Mouse (Mus musculus) midbrain, embryonic 11.5 days (tissue): ENCODE data around the gene Itgb8. TPM values are rescaled to one million over a fixed set of nuclear protein-coding genes. Genes with fewer than 3 reads are reported as not detected.

Source experiments
- ATAC-seq: fragments of 200-750 bp; cut with Nextera tagmentation; 2 replicates; pipeline ENCODE4 v1.8.0; 2017; ENCODE audit warnings: moderate TSS enrichment, moderate library complexity; ENCODE audit not compliant: low FRiP score
- DNase-seq: peaks from one replicate; pipeline ENCODE4 v3.0.0; 2015; ENCODE audit warnings: low spot score; ENCODE audit errors: missing footprints
- H3K27ac ChIP-seq: fragments of 300-500 bp; sonication (generic); 2 replicates; pipeline ENCODE4 v1.5.1; 2014; ENCODE audit warnings: low read depth, low read length
- H3K27me3 ChIP-seq: fragments of 300-500 bp; sonication (generic); 2 replicates; pipeline ENCODE4 v1.6.1; 2014; ENCODE audit warnings: mild to moderate bottlenecking, low read length, moderate library complexity, mixed read lengths; ENCODE audit not compliant: control insufficient read depth, insufficient read depth
- H3K36me3 ChIP-seq: fragments of 300-500 bp; sonication (generic); 2 replicates; pipeline ENCODE4 v1.6.1; 2014; ENCODE audit warnings: mild to moderate bottlenecking, low read length, moderate library complexity, mixed read lengths; ENCODE audit not compliant: control insufficient read depth, insufficient read depth
- H3K4me1 ChIP-seq: fragments of 300-500 bp; sonication (generic); 2 replicates; pipeline ENCODE4 v1.6.1; 2014; ENCODE audit warnings: low read length; ENCODE audit not compliant: control insufficient read depth, insufficient read depth
- H3K4me2 ChIP-seq: fragments of 300-500 bp; sonication (generic); 2 replicates; pipeline ENCODE4 v1.6.1; 2014; ENCODE audit warnings: mild to moderate bottlenecking, moderate library complexity
- H3K4me3 ChIP-seq: fragments of 300-500 bp; sonication (generic); 2 replicates; pipeline ENCODE4 v1.5.1; 2014; ENCODE audit warnings: low read depth, low read length
- H3K9ac ChIP-seq: fragments of 300-500 bp; sonication (generic); 2 replicates; pipeline ENCODE4 v1.6.1; 2014; ENCODE audit warnings: low read length
- H3K9me3 ChIP-seq: fragments of 300-500 bp; sonication (generic); 2 replicates; pipeline ENCODE4 v1.6.1; 2016; ENCODE audit warnings: low read length; ENCODE audit not compliant: control insufficient read depth
- WGBS: fragments of 180-500 bp; shearing (Covaris S2); extraction: QIAGEN DNeasy Blood & Tissue Kit; methylation state at CpG from one replicate; pipeline ENCODE4 v1.1.7; 2014; 5-methylcytosine and 5-hydroxymethylcytosine counted together
- polyA plus RNA-seq: library from polyadenylated mRNA; unstranded; fragments of >200 nt; fragmentation: Nextera tagmentation; extraction: Ambion mirVana; gene quantifications from 2 replicates; pipeline ENCODE4 v1.2.1, GENCODE M21; 2014

Gene Itgb8
- polyA plus RNA-seq, 1 experiment from 2014 or later = 47.5 TPM

DNA sequence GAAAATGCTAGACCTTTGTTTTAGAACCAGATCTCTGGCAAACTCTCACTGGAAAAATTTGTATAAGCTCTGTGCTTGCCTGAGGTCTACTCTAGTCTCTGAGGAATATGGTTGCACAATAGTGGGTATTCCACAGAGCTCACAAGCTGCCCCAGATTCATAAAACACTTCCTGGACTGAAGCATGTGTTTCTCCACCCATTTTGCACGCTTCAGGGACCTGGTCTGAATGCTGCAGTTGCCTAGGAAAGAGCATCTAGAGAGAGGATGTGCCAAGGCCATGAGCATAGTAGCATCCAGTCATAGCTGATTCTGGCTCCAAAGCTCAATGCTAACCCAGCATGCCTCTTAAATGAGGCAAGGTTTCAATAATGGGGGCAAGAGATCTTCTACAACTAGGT, 74.4 kb downstream of the Itgb8 start:
- WGBS = 64% methylated on average over 1 of the region's 1 CpGs
- DNase-seq (no peak), ATAC-seq (no peak)
- H3K4me2 ChIP-seq = no peak overlapping the region
- H3K36me3 ChIP-seq = peaks cover 11% of the 10 kb centered on the region; the same call in 1 of the 2 replicates
- no peak overlapping the region for H3K27ac ChIP-seq
- no peaks in the 10 kb centered on the region for H3K27me3 ChIP-seq
- no peaks in the 10 kb centered on the region for H3K9me3 ChIP-seq
- H3K9ac ChIP-seq = no peak overlapping the region
- H3K4me1 ChIP-seq = peaks cover 3% of the 10 kb centered on the region; the same call in 1 of the 2 replicates
- H3K4me3 ChIP-seq = no peak overlapping the region

DNA sequence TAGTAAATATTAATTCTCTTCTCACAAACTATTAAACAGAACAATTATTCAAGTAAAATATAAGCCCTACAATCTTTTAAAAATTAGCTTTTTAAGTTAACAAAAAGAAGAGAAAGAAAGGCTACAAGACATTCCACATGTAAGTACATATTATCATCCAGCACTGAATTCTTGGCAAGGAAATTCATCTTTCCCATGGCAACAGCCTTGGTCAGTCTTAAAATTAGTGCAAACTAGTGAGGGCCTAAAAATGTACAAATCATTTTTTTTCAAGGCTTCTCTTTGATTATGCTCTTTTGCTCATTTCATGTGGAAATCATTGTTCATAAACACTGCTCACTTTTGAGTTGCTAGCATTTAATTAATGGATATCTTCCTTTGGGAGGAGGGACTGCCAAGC, 77.8 kb downstream of the Itgb8 start:
- ATAC-seq = no peak
- H3K36me3 ChIP-seq = peaks cover 5% of the 10 kb centered on the region; the same call in 1 of the 2 replicates

GRCm38 (mm10) chr12:119159254-119159933, 79.2 kb downstream of the Itgb8 start:
- peak; percentile 88 for DNase-seq
- no peak overlapping the region for H3K27ac ChIP-seq
- H3K4me2 ChIP-seq = no peak overlapping the region
- no peak overlapping the region for H3K9ac ChIP-seq
- H3K4me1 ChIP-seq = peaks cover 3% of the 10 kb centered on the region; the same call in 1 of the 2 replicates
- peak; percentile 62 for ATAC-seq
- H3K4me3 ChIP-seq = no peak overlapping the region
- 31% methylated on average over 4 of the region's 4 CpGs for WGBS
- H3K36me3 ChIP-seq = peaks cover 4% of the 10 kb centered on the region; the same call in 1 of the 2 replicates
- H3K27me3 ChIP-seq = no peaks in the 10 kb centered on the region
- H3K9me3 ChIP-seq = no peaks in the 10 kb centered on the region

More for the DNA sequence above, 77.8 kb downstream of the Itgb8 start:
- Histone ChIP-seq H3K9me3 (no peaks in the 10 kb centered on the region), H3K9ac (no peak overlapping the region), H3K4me1 (peaks cover 3% of the 10 kb centered on the region; the same call in 1 of the 2 replicates), H3K27ac (no peak overlapping the region), H3K4me2 (no peak overlapping the region), H3K27me3 (no peaks in the 10 kb centered on the region), H3K4me3 (no peak overlapping the region)
- peak; percentile 82 for DNase-seq

DNA sequence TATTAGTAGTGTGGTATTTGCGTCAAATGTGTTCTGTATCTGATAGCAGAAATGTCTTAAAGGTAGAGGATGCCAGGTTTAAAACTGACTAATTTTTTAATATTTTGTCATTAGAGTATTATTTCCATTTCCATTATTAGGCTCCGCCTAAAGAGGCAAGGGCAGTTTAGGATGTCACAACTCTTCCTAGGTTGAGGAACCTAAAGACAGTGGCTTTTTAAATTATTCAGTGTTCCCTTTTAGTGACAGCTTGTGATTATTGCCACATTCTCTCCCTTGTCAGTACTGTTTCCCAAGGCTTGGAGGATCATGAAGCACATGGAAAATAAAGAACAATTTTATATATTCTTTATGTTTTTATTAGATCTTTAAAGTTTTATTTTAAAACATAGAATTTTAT, 80.9 kb downstream of the Itgb8 start:
- peaks cover 3% of the 10 kb centered on the region; the same call in 1 of the 2 replicates for H3K36me3 ChIP-seq
- no peak for ATAC-seq
- H3K4me3 ChIP-seq = no peak overlapping the region
- H3K4me2 ChIP-seq = no peak overlapping the region
- DNase-seq = peak; percentile 54
- H3K27me3 ChIP-seq = no peaks in the 10 kb centered on the region
- H3K27ac ChIP-seq = no peak overlapping the region
- H3K9ac ChIP-seq = no peak overlapping the region
- WGBS = 86% methylated on average over 2 of the region's 2 CpGs
- H3K4me1 ChIP-seq = peaks cover 3% of the 10 kb centered on the region; the same call in 1 of the 2 replicates
- no peaks in the 10 kb centered on the region for H3K9me3 ChIP-seq

GRCm38 (mm10) chr12:119157068-119157467, 81.5 kb downstream of the Itgb8 start:
- Histone ChIP-seq H3K4me3 (no peak overlapping the region), H3K9ac (no peak overlapping the region), H3K4me2 (no peak overlapping the region), H3K27ac (no peak overlapping the region), H3K9me3 (no peaks in the 10 kb centered on the region), H3K27me3 (no peaks in the 10 kb centered on the region), H3K36me3 (no peaks in the 10 kb centered on the region), H3K4me1 (peaks cover 3% of the 10 kb centered on the region; the same call in 1 of the 2 replicates)
- WGBS = 93% methylated on average over 3 of the region's 3 CpGs
- ATAC-seq (no peak), DNase-seq (no peak)

DNA sequence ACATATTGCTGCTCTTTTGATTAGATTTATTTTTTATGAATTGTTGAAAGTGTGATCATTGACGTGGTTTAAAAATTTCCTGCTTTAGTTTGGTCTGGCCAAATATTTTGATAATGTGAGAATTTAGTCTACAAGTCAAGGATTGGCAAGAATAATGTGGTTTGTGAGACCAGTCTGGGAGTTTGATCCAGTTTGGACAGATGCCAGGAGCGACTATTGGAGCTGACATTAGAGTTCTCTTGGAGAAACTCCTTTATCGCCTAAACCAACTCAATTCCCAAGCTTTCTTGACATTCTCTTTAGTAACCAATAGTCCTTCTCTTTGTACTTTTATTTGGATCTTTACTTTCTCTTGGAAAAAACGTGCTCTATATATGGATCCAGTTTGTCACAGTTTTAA, 83.0 kb downstream of the Itgb8 start:
- no peak overlapping the region for H3K4me3 ChIP-seq
- H3K36me3 ChIP-seq = no peaks in the 10 kb centered on the region
- H3K4me1 ChIP-seq = no peaks in the 10 kb centered on the region
- H3K9ac ChIP-seq = no peak overlapping the region
- DNase-seq (no peak), ATAC-seq (no peak)
- no peaks in the 10 kb centered on the region for H3K27me3 ChIP-seq
- no peak overlapping the region for H3K27ac ChIP-seq
- H3K9me3 ChIP-seq = no peaks in the 10 kb centered on the region
- no peak overlapping the region for H3K4me2 ChIP-seq
- WGBS = 75% methylated on average over 4 of the region's 4 CpGs

- no peak for ATAC-seq
- H3K36me3 ChIP-seq = no peaks in the 10 kb centered on the region
These were observed 87.6 kb downstream of the Itgb8 start for GRCm38 (mm10) chr12:119150956-119151355.

DNA sequence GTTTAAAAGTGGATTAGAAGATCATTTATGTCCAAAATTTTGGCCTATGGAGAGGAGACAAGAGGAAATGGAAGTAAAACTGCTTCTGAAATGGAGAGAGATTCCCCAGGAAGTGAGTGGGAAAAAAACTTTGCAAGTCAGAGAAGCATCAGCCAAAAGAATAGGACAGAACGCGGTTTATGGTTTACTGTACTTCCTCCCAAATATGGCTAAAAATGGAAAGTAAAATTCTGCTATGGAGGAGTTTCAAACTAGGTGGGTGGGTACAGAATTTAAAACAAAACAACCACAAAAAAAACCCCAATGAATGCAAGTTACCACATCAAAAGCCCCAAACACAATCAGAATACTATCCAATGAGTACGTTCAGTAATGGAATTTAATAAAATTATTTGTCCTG, 90.8 kb downstream of the Itgb8 start:
- WGBS = 89% methylated on average over 3 of the region's 3 CpGs
- Histone ChIP-seq H3K9me3 (no peaks in the 10 kb centered on the region), H3K4me2 (no peak overlapping the region), H3K36me3 (no peaks in the 10 kb centered on the region), H3K27ac (no peak overlapping the region), H3K27me3 (no peaks in the 10 kb centered on the region), H3K9ac (no peak overlapping the region), H3K4me1 (no peaks in the 10 kb centered on the region), H3K4me3 (no peak overlapping the region)
- DNase-seq (no peak), ATAC-seq (no peak)

More at GRCm38 (mm10) chr12:119150956-119151355, 87.6 kb downstream of the Itgb8 start:
- no peak overlapping the region for H3K27ac ChIP-seq
- H3K9ac ChIP-seq = no peak overlapping the region
- H3K9me3 ChIP-seq = no peaks in the 10 kb centered on the region
- H3K4me3 ChIP-seq = no peak overlapping the region
- no peak overlapping the region for H3K4me2 ChIP-seq
- no peaks in the 10 kb centered on the region for H3K27me3 ChIP-seq
- DNase-seq = no peak
- WGBS = 91% methylated on average over 2 of the region's 2 CpGs
- no peaks in the 10 kb centered on the region for H3K4me1 ChIP-seq

- no peaks in the 10 kb centered on the region for H3K36me3 ChIP-seq
- no peak overlapping the region for H3K4me2 ChIP-seq
- H3K4me1 ChIP-seq = no peaks in the 10 kb centered on the region
- H3K4me3 ChIP-seq = no peak overlapping the region
- no peak overlapping the region for H3K27ac ChIP-seq
- no peaks in the 10 kb centered on the region for H3K27me3 ChIP-seq
- DNase-seq (no peak), ATAC-seq (no peak)
- no peaks in the 10 kb centered on the region for H3K9me3 ChIP-seq
- no peak overlapping the region for H3K9ac ChIP-seq
- WGBS = 88% methylated on average over 1 of the region's 1 CpGs
These were observed 92.6 kb downstream of the Itgb8 start for GRCm38 (mm10) chr12:119146031-119146430.
